Mouse (Mus musculus) retina, embryonic 14.5 days (tissue): ENCODE data around the gene Wars2.

Source experiments
- DNase-seq: peaks from one replicate; pipeline ENCODE4 v3.0.0-alpha.2; 2015; ENCODE audit warnings: low spot score

The Wars2 gene

DNA sequence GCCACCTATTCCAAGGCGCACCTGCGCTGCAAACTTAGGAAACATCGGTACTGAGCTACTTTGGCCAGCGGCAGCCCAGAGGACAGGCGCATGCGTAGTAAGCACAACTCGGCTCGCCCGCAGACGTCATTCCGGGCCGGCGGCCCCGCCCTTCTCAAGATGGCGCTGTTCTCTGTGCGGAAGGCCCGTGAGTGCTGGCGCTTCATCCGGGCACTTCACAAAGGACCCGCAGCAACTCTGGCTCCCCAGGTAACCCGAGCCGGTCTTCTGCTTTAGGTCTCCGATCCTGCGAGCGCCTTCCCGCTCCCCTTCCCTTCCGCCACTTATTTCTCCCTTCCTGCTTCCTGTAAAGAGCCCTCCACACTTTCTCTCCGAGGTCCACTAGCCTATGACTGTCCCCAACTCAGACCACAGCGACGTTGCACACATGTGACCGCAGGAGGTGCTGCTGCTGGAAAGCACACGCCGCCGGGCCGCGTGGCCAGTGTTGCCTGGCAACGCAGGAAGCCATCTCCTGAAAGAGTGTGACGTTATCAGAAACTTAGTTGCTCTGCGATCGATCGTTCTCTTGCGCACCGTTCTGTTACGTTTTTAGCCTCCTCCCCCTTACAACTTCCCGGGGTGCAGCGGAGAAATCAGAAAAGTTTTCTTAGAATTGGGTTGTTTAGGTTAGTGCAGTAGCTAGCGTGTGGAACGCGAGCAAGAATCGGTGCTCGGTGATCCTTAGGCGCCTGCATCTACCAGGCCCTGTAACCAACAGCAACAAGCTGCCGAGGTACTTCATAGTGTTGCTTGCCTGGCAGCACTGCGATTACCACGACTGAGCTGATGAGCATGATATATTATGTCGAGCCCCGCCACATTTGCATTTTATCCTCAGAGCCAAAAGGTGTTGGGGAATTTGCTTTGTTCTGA lies at the start of gene Wars2:
Gene Wars2, plus strand, starts transcription at position 129 of the 915 bp plus-strand sequence.
- DNase-seq = peak; percentile 95

DNA sequence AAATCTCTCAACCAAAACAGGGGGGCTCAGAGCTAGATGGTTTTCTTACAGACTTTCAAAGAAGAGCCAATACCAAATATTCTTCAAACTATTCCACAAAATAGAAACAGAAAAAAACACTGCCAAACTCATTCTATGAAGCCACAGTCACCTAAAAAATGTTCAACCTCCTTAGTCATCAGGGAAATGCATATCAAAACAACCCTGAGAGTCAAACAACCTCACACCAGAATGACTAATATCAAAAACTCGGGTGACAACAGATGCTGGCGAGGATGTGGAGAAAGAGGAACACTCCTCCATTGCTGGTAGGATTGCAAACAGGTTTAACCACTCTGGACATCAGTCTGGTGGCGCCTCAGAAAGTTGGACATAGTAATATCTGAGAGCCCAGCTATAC lies 44.1 kb upstream of the Wars2 start:
- DNase-seq = no peak

DNA sequence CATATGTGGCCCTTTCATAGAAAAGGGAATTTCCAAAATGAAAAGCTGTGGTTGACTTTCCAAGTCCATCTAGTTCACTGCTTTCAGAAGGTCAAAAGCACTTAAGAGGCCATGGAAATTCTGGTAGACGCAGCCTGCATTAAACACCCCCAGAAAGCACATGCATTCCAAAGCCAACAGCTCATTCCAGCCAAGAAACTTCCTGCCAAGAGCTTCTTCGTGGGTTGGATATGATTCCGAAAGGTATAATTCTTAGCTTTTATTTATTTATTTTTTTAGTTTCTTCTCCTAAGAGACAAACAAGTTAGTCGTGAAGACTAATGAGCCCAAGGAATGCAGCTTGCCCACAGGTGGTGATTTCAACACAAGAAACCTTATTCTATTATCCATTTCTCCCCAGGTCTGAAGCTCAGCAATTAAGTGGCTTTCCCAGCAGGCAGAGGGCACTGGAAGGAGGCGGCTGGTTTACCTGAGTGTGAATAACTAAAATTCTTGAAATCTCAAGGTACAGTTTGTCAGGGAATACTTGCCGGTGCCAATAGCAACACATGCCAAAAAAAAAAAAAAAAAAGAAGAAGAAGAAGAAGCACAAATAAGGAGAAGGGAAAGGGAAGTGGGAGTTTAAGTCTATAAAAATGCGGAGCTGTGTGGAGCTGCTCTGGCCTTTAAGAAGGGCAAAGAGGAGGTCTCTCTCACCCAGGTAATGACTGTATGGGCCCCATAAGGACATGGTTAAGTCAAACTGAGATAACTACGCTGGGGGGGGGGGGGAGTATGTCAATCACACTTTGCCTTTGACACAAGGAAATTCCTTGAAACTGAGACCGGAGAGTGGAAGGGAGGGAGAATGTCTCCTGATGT lies 30.3 kb upstream of the Wars2 start:
- no peak for DNase-seq

DNA sequence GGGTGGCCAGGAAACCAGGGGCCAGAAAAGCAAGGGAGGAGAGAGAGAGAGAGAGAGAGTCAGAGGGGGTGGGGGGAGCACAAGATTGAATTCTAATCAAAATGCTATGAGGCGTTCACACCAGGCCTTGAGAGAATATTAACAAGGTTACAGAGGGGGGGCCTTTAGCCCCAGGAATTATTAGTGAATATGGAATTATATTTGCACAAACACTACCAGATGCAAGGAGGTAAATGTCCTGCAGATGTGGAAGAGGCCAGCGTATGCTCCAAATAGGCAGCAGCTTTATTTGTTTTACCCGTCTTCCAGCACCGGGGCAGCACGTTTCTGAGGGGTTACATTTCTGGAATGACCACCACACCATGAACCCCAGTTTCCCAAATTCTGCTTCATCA lies 29.7 kb upstream of the Wars2 start:
- DNase-seq = no peak

DNA sequence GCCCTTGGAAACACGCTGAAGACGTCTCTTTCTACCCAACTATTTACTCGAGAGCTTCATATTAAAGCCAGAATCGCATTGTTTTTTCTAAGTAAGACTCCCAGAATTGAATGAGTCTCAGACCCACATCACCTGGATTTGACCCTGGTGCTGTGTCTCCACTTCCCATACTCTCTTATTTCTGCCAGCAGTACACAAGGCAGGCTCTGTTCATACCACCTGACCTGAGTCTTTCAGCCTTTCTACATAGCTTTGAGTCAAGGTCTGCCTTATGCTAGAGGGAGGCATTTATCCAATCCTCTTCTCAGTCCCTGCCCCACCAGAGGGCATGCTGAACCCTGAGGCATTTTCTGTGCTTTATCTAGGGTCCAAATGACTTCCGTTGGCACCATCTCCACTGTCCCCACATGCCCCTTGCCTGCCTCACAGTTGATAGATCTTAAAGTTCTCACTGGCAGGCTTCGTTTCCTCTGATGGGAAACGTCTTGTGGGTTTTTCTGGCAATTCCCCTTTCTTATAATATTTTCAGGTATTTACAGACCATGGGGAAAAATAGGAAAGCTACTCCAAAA lies 27.5 kb upstream of the Wars2 start:
- no peak for DNase-seq

DNA sequence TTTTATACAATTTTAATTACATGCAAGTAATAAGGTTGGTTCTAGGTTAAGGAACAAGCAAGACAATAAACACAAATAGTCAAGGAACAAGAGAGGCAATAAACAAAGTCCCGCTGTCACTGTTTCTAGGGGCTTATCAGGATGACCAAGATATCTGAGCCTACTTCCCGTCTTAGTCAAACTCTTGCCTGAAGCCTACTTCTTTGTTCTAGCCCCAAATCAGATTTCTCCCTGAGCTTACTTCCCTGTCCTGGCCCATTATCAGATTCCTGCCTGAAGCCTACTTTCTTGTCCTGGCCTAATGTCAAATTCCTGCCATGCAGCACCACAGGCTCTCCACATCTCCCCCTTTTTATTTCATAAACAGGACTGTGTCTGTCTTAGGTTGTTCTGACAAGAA lies 19.9 kb upstream of the Wars2 start:
- no peak for DNase-seq

DNA sequence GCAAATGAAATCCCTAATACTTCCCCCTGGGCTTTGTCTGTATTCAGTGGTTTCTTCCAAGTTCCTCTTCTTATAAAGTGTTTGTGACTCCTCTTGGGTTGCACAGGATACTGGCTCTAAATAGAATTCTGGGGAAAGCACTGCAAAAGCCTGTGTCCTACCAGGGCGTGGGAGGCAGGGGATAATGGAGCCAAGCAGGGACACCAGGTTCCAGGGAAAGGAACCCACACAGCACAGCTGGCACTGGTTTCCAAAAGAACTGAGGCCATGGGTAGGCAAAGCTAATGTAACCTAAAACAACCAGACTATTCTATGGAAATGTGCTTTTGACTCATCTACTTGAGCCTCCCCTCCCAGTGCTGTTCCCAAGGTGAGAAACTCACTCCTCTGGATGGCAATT lies 10.3 kb upstream of the Wars2 start:
- no peak for DNase-seq

DNA sequence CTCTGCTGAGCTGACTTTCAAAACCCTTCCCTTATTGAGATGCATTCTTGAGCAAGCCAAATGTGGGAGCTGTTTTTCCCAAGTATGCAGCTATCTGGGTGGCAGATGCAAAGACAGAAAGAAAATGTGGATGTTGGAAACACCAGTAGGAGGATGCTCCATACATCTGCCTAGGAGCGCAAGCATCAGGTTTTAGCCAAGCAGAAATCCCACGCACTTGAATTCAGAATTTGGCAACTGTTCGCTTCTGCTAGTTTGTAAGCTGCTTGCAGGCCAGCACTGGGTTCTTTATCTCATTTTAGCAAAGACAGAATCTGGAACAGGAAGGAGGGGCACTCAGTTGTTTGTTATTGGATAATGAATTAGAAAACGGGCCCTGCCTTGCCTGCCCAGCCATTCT lies 8.9 kb upstream of the Wars2 start:
- DNase-seq = no peak

DNA sequence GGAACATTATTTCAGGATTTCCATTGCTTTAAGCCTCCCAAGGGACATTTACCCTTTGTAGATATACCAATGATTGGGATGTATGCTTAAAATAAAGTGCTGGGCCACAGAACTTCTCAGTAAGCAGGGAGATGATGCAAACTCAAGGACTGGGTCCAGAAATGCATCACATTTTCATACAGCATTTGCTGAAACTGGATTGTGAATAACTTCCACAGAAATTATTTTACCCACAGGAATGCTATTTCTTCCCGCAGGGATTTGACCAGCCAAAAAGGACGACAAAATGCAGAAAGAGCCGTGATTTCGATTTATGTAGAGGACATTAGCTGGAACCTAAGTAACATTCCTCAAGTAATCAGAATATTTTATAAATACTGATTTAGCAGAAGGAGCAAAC lies 7.0 kb upstream of the Wars2 start:
- no peak for DNase-seq

DNA sequence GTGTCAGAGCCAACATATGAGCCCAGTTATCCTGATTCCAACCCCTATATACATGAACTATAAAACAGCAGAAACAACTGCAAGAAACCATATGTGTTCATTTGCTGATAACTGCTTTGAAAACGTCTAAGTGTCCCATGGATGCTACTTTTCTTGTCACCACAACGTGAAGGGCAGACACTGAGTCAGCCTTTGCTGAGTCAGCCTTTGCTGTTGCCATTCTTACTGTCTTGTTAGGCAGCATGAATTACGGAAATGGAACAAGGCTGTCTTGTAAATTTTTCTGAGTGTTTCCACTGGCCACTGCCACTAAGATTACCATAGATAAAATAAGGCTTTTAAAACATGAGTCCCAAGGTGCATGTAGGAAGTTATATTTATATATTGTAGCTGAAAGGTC lies 7.0 kb downstream of the Wars2 start:
- no peak for DNase-seq

DNA sequence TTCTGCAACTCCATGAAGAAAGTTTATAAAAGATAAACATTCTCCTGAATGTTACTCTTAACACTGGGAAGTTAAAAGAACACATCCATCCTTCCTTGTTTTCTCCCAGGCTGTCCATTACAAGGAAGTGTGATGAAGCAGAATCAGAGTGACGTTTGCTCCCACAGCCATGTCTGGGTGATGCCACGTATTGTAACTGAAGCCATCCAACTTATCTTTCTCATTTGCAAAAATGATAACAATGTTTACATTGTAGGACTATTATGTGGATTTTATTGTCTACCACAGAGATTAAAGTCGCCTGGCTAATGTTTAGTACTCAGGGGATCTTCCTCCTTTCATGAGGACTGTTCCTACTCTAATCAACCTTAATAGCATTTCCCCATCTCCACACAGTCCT lies 8.2 kb downstream of the Wars2 start:
- DNase-seq = no peak

DNA sequence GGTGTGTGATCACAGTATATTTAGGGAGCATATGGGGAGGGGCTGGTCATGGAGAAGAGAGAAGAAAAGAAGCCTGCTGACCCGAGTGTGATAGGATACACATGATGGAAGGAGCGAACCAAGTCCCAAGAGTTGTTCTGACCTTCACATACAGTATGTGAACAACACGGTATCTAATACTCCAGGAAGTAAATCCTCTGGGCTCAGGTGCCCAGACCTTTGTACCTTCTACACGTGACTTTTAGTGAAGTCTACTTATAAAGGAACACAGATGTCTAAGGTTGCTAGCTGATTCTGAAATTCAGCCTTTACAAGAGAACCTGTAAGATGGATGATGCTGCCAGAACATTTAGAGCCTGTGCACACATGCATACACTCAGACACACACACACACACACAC lies 15.4 kb downstream of the Wars2 start:
- no peak for DNase-seq

DNA sequence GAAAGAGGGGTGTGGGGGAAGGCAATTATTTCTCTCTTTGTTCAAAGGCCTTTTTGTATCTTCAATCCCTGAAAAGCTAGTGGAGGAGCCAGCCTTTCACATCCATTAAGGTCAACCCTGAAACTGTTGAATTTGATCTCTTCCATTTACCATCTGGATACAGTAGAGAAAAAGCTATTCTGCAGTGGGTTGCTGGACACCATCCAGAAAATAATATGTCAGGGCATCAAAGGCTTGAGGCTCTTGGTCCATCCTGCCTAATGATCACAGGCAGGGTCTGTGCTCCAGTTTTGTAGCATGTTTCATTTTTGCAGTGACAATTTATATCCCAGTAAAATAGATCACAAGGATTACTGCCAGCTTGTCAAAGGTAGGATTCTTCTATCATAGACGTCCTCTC lies 16.1 kb downstream of the Wars2 start:
- DNase-seq = no peak

DNA sequence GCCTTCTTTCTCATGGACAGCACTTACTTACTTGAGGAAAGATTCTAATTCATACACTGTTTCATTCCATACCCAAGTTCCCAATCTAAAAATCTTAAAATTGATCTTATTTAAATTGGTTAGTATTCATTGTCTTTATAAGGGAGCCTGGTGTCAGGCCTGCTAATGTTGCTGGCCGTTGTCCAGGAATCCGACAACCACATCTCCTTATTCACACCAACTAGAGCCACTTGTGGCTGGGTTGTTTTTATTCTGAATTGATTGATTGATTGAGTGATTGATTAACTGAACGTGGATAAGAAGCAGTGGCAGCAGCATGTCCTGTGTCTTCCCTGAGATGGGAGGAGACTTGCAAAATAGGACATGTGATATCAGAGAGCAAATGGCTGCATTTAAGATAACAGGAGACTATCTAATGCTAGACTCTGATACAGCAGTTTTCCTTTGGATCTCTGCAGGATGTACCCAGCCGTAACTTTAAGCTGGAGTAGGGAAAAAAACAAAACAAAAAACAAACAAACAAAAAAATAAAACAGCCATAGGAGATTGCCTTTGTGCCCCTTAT lies 16.7 kb downstream of the Wars2 start:
- DNase-seq = no peak

DNA sequence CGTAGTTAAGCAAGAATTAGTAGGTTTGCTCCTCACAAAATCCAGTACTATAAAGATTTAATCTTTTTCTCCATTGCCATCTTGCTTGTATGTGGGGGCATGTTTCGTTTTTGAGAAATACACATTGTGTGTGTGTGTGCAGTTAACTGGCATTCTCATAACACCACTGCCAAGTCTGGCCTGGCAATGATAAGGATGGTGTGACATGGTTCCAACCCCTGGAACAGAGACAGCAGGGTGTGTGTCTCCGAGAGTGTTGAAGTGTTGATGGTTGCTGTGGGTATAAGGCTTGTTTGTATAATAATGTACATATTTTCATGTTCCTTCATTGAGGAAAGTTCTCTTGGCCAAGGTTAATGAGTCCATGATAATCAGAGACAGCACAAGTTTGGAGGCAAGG lies 19.1 kb downstream of the Wars2 start:
- no peak for DNase-seq

DNA sequence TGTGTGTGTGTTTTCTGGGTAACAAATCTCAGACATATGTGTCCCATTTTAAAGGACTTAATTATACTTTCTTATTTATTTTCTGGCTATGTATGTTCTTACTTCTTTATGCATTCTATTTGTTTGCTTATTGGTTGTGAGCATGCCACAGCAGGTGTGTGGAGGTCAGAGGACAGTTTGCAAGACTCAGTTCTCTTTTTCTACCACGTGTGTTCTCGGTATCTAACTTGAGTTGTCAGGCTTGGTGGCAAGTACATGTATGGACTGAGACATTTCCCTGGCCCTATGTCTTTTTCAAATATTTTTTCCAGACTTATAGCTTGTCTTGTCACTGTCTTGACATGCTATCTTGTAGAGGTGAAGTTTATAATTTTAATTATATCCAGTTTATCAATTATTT lies 21.3 kb downstream of the Wars2 start:
- DNase-seq = no peak

DNA sequence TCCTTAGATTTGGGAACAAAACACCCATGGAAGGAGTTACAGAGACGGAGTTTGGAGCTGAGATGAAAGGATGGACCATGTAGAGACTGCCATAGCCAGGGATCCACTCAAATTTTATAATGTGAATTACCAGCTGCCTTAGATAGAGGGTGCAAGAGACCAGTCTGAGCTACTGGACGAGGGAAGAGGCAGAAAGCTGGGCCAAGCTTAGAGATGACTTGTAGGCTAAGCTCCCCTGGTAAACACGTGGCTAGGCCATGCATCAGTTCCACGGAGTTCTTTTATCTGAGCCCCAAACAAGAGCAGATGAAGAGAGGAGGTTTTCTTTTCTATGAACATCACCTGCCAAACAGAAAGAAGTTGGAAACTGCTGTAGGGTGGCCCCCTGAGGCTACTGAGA lies 26.9 kb downstream of the Wars2 start:
- DNase-seq = no peak

DNA sequence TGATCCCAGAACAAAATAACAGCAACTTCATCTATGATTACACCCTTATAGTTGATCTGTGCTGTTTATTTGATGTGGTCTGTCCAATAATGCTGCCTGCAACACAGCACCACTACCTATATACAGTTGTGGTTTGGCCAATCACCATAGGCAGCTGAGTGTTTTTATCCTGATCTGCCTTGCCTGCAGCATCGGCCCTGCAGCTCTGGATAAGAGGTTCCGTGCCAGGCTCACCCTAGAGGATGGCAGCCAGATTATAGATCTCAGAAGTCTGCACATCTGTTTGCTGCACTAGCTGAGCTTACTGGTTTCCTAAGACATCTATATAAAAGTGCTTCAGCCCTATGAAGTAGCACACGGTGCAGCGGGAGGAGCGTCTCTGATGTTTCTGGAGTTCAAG lies 32.3 kb downstream of the Wars2 start:
- DNase-seq = no peak

DNA sequence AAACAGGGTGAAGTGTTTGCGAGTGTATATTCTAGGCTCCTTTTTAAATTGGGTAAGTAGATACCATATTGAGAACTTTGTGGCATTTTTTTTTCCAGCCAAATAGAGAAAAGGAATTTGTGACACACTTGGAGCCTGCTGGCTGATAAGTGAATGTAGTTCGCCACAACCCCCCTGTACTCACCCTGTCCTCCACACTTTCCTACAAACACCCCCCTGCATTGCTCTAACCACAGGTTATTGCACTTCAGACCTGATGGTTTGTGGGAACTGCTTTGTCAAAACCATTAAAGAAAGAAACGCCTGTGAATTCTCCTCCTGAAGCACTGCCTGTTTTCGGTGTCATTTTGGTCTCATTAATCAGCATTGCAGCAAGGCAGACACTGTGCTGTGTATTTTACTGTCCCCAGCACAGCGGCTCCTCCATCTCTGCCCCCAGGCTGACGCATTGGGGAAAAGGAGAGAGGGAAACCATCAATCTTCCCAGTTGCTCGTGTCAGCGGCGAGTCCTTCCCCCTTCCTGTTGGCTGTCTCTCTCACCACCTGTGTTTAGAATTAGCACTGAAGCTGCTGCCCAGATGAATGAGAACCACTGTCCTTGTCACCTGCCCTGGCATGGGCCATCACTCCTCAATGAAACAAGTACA lies 33.9 kb downstream of the Wars2 start:
- no peak for DNase-seq

DNA sequence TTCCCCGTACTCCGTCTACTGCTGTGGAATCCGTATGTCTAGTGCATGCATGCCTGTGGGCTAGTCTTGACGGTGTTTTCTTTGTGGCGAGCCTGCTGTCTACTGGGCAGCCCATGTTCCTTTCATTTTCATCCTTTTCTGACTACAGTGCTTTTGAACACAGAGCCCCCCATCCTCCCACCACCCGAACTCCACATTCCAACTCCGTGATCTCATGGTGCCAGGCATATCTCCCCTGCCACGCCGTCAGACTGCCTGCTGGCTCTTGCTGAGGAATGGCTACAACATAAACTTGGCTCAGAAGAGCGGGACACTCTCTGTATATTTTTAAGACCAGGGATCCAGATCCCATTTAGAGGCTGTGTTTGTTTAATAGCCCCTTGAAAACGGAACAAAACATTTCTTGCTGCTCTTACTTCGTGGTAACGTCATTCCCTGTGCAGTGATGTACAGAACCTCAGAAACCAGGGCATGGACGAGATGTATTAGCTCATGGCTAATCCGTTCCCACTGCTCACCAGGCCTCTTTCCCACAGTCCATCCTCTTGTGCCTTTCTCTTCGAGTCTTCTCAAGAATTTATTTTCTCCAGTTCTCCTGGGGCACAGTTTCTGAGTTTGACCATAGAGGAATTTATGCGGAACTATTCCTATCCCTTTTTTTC lies 42.6 kb downstream of the Wars2 start:
- DNase-seq = no peak

DNA sequence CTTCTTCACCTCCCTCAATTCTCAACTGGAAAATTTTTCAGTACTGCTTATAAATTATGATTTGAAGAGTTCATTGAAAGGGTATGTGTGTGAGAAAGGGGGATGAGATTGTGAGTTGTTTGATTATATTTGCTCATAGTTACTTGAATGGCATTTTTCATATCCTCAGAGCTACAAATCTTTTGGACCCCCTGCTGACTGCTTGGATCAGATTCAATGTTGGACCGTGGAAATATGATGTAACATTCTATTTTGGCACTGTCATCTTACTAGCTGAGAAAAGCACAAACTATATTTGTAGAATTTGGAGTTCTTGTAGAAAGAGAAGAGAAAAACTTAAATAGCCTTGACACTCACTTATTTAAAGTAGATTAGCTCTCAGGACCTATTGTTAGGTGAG lies 43.5 kb downstream of the Wars2 start:
- DNase-seq = no peak

DNA sequence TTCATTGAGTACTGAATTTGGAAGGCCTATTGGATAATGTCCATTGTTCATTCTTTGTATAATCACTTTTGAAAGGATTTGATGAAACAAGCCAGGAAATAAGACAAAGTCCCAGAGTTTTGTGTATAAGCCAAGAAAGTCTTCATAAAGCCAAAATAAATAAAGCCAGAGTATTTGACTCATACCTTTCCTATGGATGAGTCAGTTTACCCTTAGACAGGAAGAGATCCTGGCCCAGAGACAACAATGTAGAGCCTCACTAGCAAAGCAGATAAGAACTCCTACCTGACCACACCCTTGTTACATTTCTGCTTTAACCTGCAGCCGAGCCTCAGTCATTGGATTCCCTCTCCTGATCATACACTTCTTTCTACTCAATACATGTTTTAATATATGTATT lies 47.2 kb downstream of the Wars2 start:
- no peak for DNase-seq
